Mouse (Mus musculus): ENCODE results near the gene Srrt. TPM values are rescaled to one million over a fixed set of nuclear protein-coding genes. Genes with fewer than 3 reads are reported as not detected.

Gene Srrt
- polyA plus RNA-seq, 1 experiment from 2014 or later, result 97.2 TPM

GRCm38 (mm10) chr5:137339290-137339979 is 32.0 kb upstream of the Srrt start:
- WGBS, result 3% methylated on average over 21 of the region's 22 CpGs
- no peaks in the 10 kb centered on the region for H3K27me3 ChIP-seq (ENCODE audit: control insufficient read depth, insufficient read depth, low read depth, low read length)
- H3K4me3 ChIP-seq (ENCODE audit: low read depth, low read length), result peak overlapping the region; percentile 37
- no peaks in the 10 kb centered on the region for H3K36me3 ChIP-seq (ENCODE audit: control insufficient read depth, insufficient read depth, low read length)
- ATAC-seq, result peak; percentile 73
- peak overlapping the region; percentile 93 for H3K4me2 ChIP-seq (ENCODE audit: low read length)
- peaks cover 19% of the 10 kb centered on the region for H3K4me1 ChIP-seq (ENCODE audit: control insufficient read depth, insufficient read depth, low read length)
- peak overlapping the region; percentile 82 for H3K27ac ChIP-seq (ENCODE audit: low read length)
- peak overlapping the region; percentile 74 for H3K9ac ChIP-seq (ENCODE audit: low read depth, low read length)
- no peaks in the 10 kb centered on the region for H3K9me3 ChIP-seq (replicated peaks; ENCODE audit: control insufficient read depth, low read length, poor library complexity, severe bottlenecking)

DNA sequence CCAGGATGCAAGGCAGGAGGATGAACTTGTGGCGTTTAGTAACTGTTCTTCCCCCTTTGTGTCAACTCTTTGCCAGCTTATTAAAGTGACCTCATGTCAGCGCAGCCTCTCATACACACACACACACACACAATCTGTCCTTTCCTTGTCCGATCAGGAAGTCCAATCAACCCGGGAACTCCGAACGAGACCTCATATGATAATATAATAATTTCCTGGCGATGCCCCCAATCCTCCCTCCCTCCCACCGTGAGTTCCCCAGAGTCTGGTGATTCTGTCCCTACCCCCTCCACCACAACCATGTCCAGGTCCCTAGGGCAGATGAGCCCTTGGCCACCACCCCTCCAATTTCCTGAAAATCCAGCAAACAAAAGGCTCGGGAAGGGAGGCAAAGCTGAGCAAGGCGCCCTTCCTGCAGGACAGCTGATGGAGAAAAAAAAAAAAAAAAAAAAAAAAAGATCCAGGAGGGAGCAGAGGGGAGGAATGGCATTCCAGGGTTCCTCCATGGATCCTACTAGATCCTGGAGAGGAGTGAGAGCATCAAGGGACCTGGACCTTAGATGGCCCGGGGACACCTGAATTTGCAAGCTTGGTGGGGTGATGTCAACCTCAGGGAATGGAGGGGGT is 31.3 kb upstream of the Srrt start:
- no peaks in the 10 kb centered on the region for H3K36me3 ChIP-seq (ENCODE audit: control insufficient read depth, insufficient read depth, low read length)
- H3K4me1 ChIP-seq (ENCODE audit: control insufficient read depth, insufficient read depth, low read length), result peaks cover 21% of the 10 kb centered on the region
- peak; percentile 23 for ATAC-seq
- peak overlapping the region; percentile 74 for H3K9ac ChIP-seq (ENCODE audit: low read depth, low read length)
- H3K9me3 ChIP-seq (replicated peaks; ENCODE audit: control insufficient read depth, low read length, poor library complexity, severe bottlenecking), result no peaks in the 10 kb centered on the region
- H3K27me3 ChIP-seq (ENCODE audit: control insufficient read depth, insufficient read depth, low read depth, low read length), result no peaks in the 10 kb centered on the region
- peak overlapping the region; percentile 93 for H3K4me2 ChIP-seq (ENCODE audit: low read length)
- WGBS, result 1% methylated on average over 11 of the region's 11 CpGs
- H3K27ac ChIP-seq (ENCODE audit: low read length), result peak overlapping the region; percentile 82
- H3K4me3 ChIP-seq (ENCODE audit: low read depth, low read length), result peak overlapping the region; percentile 37

DNA sequence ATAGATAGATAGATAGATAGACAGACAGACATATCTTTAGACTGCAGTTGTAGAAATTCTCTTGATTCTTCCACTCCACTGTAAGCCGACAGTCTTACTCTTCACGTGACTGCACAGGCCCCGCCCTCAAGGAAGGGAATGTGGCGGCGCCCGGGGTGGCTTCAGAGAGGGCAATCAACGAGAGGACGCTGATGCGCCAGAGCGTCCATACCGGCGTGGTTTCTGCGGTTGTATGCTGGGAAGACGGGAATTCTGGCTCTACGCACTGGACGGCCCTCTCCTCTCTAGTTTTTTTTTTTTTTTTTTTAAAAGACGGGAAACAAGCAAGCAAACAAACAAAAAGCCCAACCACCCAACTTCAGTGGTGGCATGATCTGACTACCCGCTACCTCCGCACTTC is 30.8 kb upstream of the Srrt start:
- peak overlapping the region; percentile 82 for H3K27ac ChIP-seq (ENCODE audit: low read length)
- H3K4me1 ChIP-seq (ENCODE audit: control insufficient read depth, insufficient read depth, low read length), result peaks cover 21% of the 10 kb centered on the region
- peak overlapping the region; percentile 93 for H3K4me2 ChIP-seq (ENCODE audit: low read length)
- H3K4me3 ChIP-seq (ENCODE audit: low read depth, low read length), result peak overlapping the region; percentile 37
- ATAC-seq, result peak; percentile 82
- peak overlapping the region; percentile 74 for H3K9ac ChIP-seq (ENCODE audit: low read depth, low read length)
- H3K27me3 ChIP-seq (ENCODE audit: control insufficient read depth, insufficient read depth, low read depth, low read length), result no peaks in the 10 kb centered on the region
- under 1% methylated on average over 19 of the region's 19 CpGs for WGBS
- no peaks in the 10 kb centered on the region for H3K36me3 ChIP-seq (ENCODE audit: control insufficient read depth, insufficient read depth, low read length)
- no peaks in the 10 kb centered on the region for H3K9me3 ChIP-seq (replicated peaks; ENCODE audit: control insufficient read depth, low read length, poor library complexity, severe bottlenecking)

DNA sequence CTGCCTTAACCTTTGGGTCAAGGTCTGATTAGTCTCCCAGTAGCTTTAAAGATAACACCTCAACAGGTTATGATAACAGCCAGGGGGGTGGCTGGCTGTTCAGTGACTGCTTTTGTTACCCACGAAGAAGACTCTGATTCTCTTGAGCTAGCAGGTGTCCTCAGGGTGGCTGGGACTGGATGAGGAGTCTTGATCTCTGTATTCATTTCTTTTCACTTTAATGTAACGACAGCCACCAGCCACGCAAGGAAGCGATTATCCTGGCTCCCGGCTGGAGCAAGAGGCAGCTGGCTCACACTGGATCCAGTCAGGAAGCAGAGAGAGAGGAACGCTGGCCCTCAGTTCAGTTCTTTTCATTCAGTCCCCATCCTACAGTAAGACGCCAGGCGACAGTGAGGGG is 29.7 kb upstream of the Srrt start:
- Histone ChIP-seq H3K9ac (ENCODE audit: low read depth, low read length) (0 out of 2 replicates have a peak overlapping the region, but pooled peaks have one; percentile 41), H3K27me3 (ENCODE audit: control insufficient read depth, insufficient read depth, low read depth, low read length) (no peaks in the 10 kb centered on the region), H3K36me3 (ENCODE audit: control insufficient read depth, insufficient read depth, low read length) (no peaks in the 10 kb centered on the region), H3K4me3 (ENCODE audit: low read depth, low read length) (no peak overlapping the region), H3K4me1 (ENCODE audit: control insufficient read depth, insufficient read depth, low read length) (peaks cover 30% of the 10 kb centered on the region), H3K4me2 (ENCODE audit: low read length) (no peak overlapping the region), H3K9me3 (replicated peaks; ENCODE audit: control insufficient read depth, low read length, poor library complexity, severe bottlenecking) (no peaks in the 10 kb centered on the region), H3K27ac (ENCODE audit: low read length) (no peak overlapping the region)
- ATAC-seq, result no peak
- 54% methylated on average over 8 of the region's 8 CpGs for WGBS

GRCm38 (mm10) chr5:137335066-137335465 is 27.6 kb upstream of the Srrt start:
- Histone ChIP-seq H3K27me3 (ENCODE audit: control insufficient read depth, insufficient read depth, low read depth, low read length) (no peaks in the 10 kb centered on the region), H3K4me3 (ENCODE audit: low read depth, low read length) (no peak overlapping the region), H3K9ac (ENCODE audit: low read depth, low read length) (no peak overlapping the region), H3K4me2 (ENCODE audit: low read length) (no peak overlapping the region), H3K27ac (ENCODE audit: low read length) (no peak overlapping the region), H3K36me3 (ENCODE audit: control insufficient read depth, insufficient read depth, low read length) (no peaks in the 10 kb centered on the region), H3K9me3 (replicated peaks; ENCODE audit: control insufficient read depth, low read length, poor library complexity, severe bottlenecking) (no peaks in the 10 kb centered on the region), H3K4me1 (ENCODE audit: control insufficient read depth, insufficient read depth, low read length) (peaks cover 32% of the 10 kb centered on the region)
- WGBS, result 54% methylated on average over 6 of the region's 6 CpGs
- ATAC-seq, result no peak

GRCm38 (mm10) chr5:137334317-137334716 is 26.8 kb upstream of the Srrt start:
- no peak overlapping the region for H3K9ac ChIP-seq (ENCODE audit: low read depth, low read length)
- no peaks in the 10 kb centered on the region for H3K36me3 ChIP-seq (ENCODE audit: control insufficient read depth, insufficient read depth, low read length)
- no peaks in the 10 kb centered on the region for H3K27me3 ChIP-seq (ENCODE audit: control insufficient read depth, insufficient read depth, low read depth, low read length)
- ATAC-seq, result no peak
- H3K9me3 ChIP-seq (replicated peaks; ENCODE audit: control insufficient read depth, low read length, poor library complexity, severe bottlenecking), result no peaks in the 10 kb centered on the region
- peak overlapping the region; percentile 14; the same call in 1 of the 2 replicates for H3K27ac ChIP-seq (ENCODE audit: low read length)
- peaks cover 24% of the 10 kb centered on the region for H3K4me1 ChIP-seq (ENCODE audit: control insufficient read depth, insufficient read depth, low read length)
- 51% methylated on average over 10 of the region's 10 CpGs for WGBS
- peak overlapping the region; percentile 59 for H3K4me3 ChIP-seq (ENCODE audit: low read depth, low read length)
- peak overlapping the region; percentile 65 for H3K4me2 ChIP-seq (ENCODE audit: low read length)

- ATAC-seq, result peak; percentile 89
- Histone ChIP-seq H3K9me3 (replicated peaks; ENCODE audit: control insufficient read depth, low read length, poor library complexity, severe bottlenecking) (no peaks in the 10 kb centered on the region), H3K4me1 (ENCODE audit: control insufficient read depth, insufficient read depth, low read length) (peaks cover 18% of the 10 kb centered on the region), H3K4me3 (ENCODE audit: low read depth, low read length) (peak within 1 kb of the TSS; percentile 59), H3K4me2 (ENCODE audit: low read length) (peak within 1 kb of the TSS; percentile 65), H3K36me3 (ENCODE audit: control insufficient read depth, insufficient read depth, low read length) (no peaks in the 10 kb centered on the region), H3K9ac (ENCODE audit: low read depth, low read length) (peak within 1 kb of the TSS; percentile 80), H3K27ac (ENCODE audit: low read length) (peak within 1 kb of the TSS; percentile 62), H3K27me3 (ENCODE audit: control insufficient read depth, insufficient read depth, low read depth, low read length) (no peaks in the 10 kb centered on the region)
- 1% methylated on average over 44 of the region's 44 CpGs for WGBS
Observed at GRCm38 (mm10) chr5:137333512-137334174, 26.2 kb upstream of the Srrt start, which contains the start of gene Slc12a9. Slc12a9 (minus strand) TSS chr5:137333597.

DNA sequence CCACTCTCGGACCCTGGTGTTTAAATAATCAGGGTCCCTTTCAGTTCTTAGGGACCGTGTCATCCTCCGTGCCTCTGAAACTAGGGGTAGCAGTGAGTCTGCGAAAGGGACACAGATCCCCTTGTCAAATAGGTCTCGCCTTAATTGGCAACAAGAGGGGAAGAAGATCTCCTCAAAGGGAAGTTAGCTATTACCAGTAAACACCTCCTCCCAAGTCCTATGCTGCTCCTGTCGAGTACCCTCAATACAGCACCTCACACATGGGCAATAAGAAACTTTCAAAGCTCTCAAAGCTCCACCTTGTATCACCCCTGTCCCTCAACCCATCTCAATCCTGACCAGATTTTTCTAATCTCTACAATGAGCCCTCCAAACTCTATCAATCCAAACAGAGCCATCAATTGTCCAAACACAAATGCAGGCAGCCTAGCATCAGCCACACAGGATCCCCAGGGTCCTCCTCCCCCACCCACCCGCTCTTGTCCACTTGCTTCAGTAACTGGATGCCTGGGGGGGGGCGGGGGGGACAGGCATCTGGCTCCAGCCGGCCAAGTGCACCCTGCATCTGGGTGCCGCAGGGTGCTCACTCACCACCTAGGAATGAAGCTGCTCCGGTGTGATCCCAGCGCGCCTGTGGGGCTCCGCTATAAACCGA is 25.5 kb upstream of the Srrt start:
- Histone ChIP-seq H3K36me3 (ENCODE audit: control insufficient read depth, insufficient read depth, low read length) (peaks cover 4% of the 10 kb centered on the region; the same call in 1 of the 2 replicates), H3K9me3 (replicated peaks; ENCODE audit: control insufficient read depth, low read length, poor library complexity, severe bottlenecking) (no peaks in the 10 kb centered on the region), H3K4me2 (ENCODE audit: low read length) (peak overlapping the region; percentile 65), H3K9ac (ENCODE audit: low read depth, low read length) (peak overlapping the region; percentile 80), H3K27ac (ENCODE audit: low read length) (peak overlapping the region; percentile 62; the same call in 1 of the 2 replicates), H3K4me3 (ENCODE audit: low read depth, low read length) (peak overlapping the region; percentile 59), H3K27me3 (ENCODE audit: control insufficient read depth, insufficient read depth, low read depth, low read length) (no peaks in the 10 kb centered on the region), H3K4me1 (ENCODE audit: control insufficient read depth, insufficient read depth, low read length) (peaks cover 17% of the 10 kb centered on the region)
- no peak for ATAC-seq
- 16% methylated on average over 14 of the region's 15 CpGs for WGBS
